Mouse (Mus musculus): ENCODE results near the gene Ptpre.
"Not testable (repeated sequence)": the region's sequence is repeated elsewhere in the genome, so short reads cannot be mapped to it uniquely, and the experiment has no call there.

GRCm38 (mm10) chr7:135684098-135684497 is 146.8 kb downstream of the Ptpre start:
- not testable (repeated sequence) for TF ChIP-seq USF2 (conservative IDR thresholded peaks at IDR 0.05; ENCODE audit: low read depth, low read length); CTCF (conservative IDR thresholded peaks at IDR 0.05 in 1 of 2, IDR thresholded peaks at IDR 0.05 in 1 of 2; ENCODE audit: low read depth in 2 of 2, low read length in 2 of 2); ZKSCAN1 (IDR thresholded peaks at IDR 0.05; ENCODE audit: borderline replicate concordance, low read depth, low read length); POLR2A (IDR thresholded peaks at IDR 0.05; ENCODE audit: low read depth, low read length); MAX (IDR thresholded peaks at IDR 0.05; ENCODE audit: low read length); NRF1 (IDR thresholded peaks at IDR 0.05; ENCODE audit: low read depth, low read length)
